Mouse (Mus musculus) stomach, embryonic 14.5 days (tissue): ENCODE measurements around the gene Trio. TPM values are rescaled to one million over a fixed set of nuclear protein-coding genes. Genes with fewer than 3 reads are reported as not detected.

ENCODE experiments used
- ATAC-seq: fragments of 200-750 bp; cut with Nextera tagmentation; 2 replicates; pipeline ENCODE4 v1.8.0; 2017; ENCODE audit warnings: low read depth, moderate TSS enrichment; ENCODE audit not compliant: insufficient number of reproducible peaks, insufficient read depth, low FRiP score
- H3K27ac ChIP-seq: fragments of 300-500 bp; sonication (generic); 2 replicates; pipeline ENCODE4 v1.5.1; 2014; ENCODE audit warnings: mild to moderate bottlenecking, low read length, moderate library complexity, mixed read lengths
- H3K27me3 ChIP-seq: fragments of 300-500 bp; sonication (generic); 2 replicates; pipeline ENCODE4 v1.6.1; 2014; ENCODE audit warnings: low read length, control low read depth, mixed read lengths; ENCODE audit not compliant: control insufficient read depth, insufficient read depth
- H3K36me3 ChIP-seq: fragments of 300-500 bp; sonication (generic); 2 replicates; pipeline ENCODE4 v1.6.1; 2014; ENCODE audit warnings: mild to moderate bottlenecking, control low read depth, low read length, moderate library complexity, mixed read lengths; ENCODE audit not compliant: control insufficient read depth, insufficient read depth
- H3K4me1 ChIP-seq: fragments of 300-500 bp; sonication (generic); 2 replicates; pipeline ENCODE4 v1.6.1; 2014; ENCODE audit warnings: low read length, control low read depth, mixed read lengths; ENCODE audit not compliant: control insufficient read depth, insufficient read depth
- H3K4me2 ChIP-seq: fragments of 300-500 bp; sonication (generic); replicated peaks from 2 replicates; pipeline ENCODE4 v1.6.1; 2014; ENCODE audit warnings: low read depth, low read length, control low read depth
- H3K4me3 ChIP-seq: fragments of 300-500 bp; sonication (generic); 2 replicates; pipeline ENCODE4 v1.5.1; 2014; ENCODE audit warnings: low read depth, low read length, control low read depth
- H3K9ac ChIP-seq: fragments of 300-500 bp; sonication (generic); replicated peaks from 2 replicates; pipeline ENCODE4 v1.6.1; 2014; ENCODE audit warnings: low read depth, mild to moderate bottlenecking, control low read depth, low read length, moderate library complexity, mixed read lengths
- H3K9me3 ChIP-seq: fragments of 300-500 bp; sonication (generic); 2 replicates; pipeline ENCODE4 v1.6.1; 2016; ENCODE audit warnings: low read depth, low read length, control low read depth; ENCODE audit not compliant: control insufficient read depth
- WGBS: fragments of 180-500 bp; shearing (Covaris S2); extraction: QIAGEN DNeasy Blood & Tissue Kit; methylation state at CpG from one replicate; pipeline ENCODE4 v1.1.7; 2014; 5-methylcytosine and 5-hydroxymethylcytosine counted together
- polyA plus RNA-seq: library from polyadenylated mRNA; unstranded; fragments of >200 nt; fragmentation: Nextera tagmentation; extraction: Ambion mirVana; gene quantifications from 2 replicates; pipeline ENCODE4 v1.2.1, GENCODE M21; 2014

Gene Trio
- polyA plus RNA-seq, 1 experiment from 2014 or later: 54.2 TPM

DNA sequence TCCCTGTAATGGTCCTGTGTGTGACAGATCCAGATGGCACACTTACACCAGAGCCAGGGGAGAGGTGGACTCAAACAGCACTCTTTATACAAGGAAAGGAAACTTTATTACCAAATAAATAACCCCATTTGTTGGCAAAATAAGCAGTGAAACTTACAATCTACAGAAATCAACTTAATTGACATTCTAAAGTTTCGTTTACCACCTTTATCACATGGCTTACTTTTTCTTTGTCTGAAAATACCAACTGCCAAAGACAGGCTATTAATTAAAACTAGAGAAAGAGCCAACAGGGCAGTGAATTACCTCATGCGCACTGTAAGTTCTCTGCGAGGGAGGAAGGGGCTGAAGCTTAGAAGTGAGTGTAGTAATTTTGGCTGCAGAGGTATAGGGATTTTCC is 236.3 kb downstream of the Trio start:
- Histone ChIP-seq H3K4me1 (peaks cover 49% of the 10 kb centered on the region), H3K4me3 (no peak overlapping the region), H3K36me3 (no peaks in the 10 kb centered on the region), H3K4me2 (no peak overlapping the region), H3K27ac (peak overlapping the region; percentile 94), H3K9me3 (no peaks in the 10 kb centered on the region), H3K27me3 (no peaks in the 10 kb centered on the region), H3K9ac (no peak overlapping the region)
- no peak for ATAC-seq
- WGBS: 36% methylated on average over 3 of the region's 3 CpGs

DNA sequence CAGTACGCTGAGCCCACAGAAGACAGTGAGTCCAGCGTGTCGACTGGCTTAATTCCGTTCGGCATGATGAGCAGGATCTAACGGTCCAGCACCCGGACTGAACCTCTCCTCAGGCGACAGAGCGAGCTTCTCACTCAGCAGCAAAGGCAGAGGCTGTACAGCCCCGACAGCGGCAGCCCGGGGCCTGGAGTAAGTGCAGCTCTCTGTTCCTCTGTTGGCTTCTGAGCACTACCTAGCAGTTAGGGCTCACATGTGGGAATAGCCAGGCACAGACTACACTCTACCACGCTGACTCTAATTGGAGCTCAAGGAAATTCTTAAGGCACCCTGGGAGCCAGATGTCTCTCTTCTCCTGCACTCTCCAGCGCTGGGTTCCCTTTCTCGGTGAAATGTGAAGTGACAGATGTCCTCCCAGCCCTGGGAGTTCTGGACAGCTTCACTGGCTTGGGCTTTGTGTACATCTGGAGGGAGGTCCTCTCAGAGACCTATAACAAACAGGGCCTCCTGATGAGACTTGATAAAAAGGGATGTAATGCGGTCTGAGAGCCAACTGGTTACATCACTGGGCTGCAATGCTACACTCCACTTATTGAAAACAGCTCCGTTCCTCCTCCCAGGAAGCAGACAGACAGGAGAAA is 237.4 kb downstream of the Trio start:
- no peaks in the 10 kb centered on the region for H3K27me3 ChIP-seq
- peak; percentile 80; the same call in 1 of the 2 replicates for ATAC-seq
- peak overlapping the region; percentile 45 for H3K9ac ChIP-seq
- H3K4me2 ChIP-seq: peak overlapping the region; percentile 51
- WGBS: 21% methylated on average over 17 of the region's 17 CpGs
- H3K9me3 ChIP-seq: no peaks in the 10 kb centered on the region
- H3K4me3 ChIP-seq: peak overlapping the region; percentile 39
- peak overlapping the region; percentile 94 for H3K27ac ChIP-seq
- no peaks in the 10 kb centered on the region for H3K36me3 ChIP-seq
- H3K4me1 ChIP-seq: peaks cover 57% of the 10 kb centered on the region

DNA sequence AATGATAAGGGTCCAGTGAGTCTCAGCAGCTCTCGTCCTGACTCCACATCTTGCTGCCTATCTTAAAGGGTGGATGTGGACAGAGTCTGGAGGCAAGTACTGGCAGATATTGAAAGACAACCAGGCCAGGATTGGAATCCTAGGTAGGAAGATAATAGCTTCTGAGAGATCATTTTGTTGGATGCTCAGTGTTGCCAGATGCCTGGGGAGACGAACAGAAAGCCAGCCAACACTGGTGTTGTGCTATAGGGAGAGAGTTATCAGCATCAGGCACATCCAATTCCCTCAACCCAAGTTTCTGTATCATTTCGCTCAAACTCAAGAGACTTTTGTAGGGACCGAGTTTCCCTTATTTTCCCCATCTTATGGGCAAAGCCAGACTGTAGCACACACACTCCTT is 238.5 kb downstream of the Trio start:
- peaks cover 53% of the 10 kb centered on the region for H3K4me1 ChIP-seq
- ATAC-seq: no peak
- no peaks in the 10 kb centered on the region for H3K36me3 ChIP-seq
- H3K27me3 ChIP-seq: no peaks in the 10 kb centered on the region
- peak overlapping the region; percentile 51 for H3K4me2 ChIP-seq
- H3K4me3 ChIP-seq: peak overlapping the region; percentile 39
- H3K9me3 ChIP-seq: no peaks in the 10 kb centered on the region
- peak overlapping the region; percentile 94 for H3K27ac ChIP-seq
- peak overlapping the region; percentile 45 for H3K9ac ChIP-seq
- WGBS: 55% methylated on average over 4 of the region's 4 CpGs

DNA sequence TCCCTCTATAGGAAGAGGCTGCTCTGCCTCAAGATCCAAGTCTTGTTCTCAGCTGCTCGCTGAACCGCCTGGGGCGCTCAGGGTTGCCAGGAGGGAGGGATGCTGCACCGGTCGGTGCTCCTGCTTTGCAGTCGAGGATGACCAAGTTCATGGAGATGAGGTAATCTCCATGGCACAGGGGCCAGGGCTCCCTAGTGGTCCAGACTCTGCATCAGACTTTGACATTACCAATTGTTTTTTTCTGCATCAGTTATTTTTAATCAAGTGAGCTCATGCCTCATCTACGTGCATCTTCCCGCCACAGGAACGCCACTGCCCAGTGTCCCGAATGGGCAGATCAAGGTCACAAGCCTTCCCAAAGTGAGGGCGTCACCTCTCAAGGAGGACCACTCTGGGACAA is 239.2 kb downstream of the Trio start:
- WGBS: 56% methylated on average over 11 of the region's 11 CpGs
- Histone ChIP-seq H3K27ac (peak overlapping the region; percentile 94; the same call in 1 of the 2 replicates), H3K4me3 (peak overlapping the region; percentile 39), H3K9me3 (no peaks in the 10 kb centered on the region), H3K4me1 (peaks cover 60% of the 10 kb centered on the region), H3K9ac (no peak overlapping the region), H3K27me3 (no peaks in the 10 kb centered on the region), H3K36me3 (no peaks in the 10 kb centered on the region), H3K4me2 (peak overlapping the region; percentile 51)
- no peak for ATAC-seq

DNA sequence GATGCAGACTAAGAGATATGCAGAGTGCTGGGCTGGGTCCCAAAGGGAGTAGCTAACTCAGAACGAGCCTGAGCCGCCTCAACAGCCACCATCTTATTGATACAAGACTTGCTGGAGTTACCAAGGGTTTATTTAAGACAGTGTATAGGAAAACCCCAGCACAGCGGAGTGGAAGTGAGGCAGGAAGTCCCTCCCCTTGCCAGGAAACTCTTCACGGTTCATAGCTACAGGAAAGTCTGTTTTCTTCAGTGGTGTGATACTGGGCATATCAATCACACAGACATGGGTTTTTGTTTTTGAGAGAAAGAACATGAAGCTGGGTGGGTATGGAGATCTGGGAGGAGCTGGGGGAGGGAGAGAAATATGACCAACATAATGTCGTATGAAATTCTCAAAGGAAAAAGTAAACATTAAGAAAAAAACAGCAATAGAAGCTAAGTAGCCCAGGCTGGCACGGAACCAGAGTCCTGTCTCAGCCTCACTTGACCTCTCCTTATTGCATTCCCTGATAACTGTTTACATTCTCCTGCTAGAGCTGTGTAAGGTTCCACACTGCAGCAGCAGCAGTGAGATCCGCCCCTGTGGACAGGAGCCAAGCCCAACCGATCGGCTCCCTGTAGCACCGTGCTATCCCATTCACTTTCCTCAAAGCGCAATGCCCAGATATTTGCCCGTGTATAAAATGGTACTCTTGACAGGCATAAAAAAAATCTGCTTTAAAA is 240.2 kb downstream of the Trio start:
- WGBS: 31% methylated on average over 12 of the region's 12 CpGs
- Histone ChIP-seq H3K27ac (peak overlapping the region; percentile 94), H3K4me2 (peak overlapping the region; percentile 17), H3K27me3 (no peaks in the 10 kb centered on the region), H3K9me3 (no peaks in the 10 kb centered on the region), H3K4me3 (0 out of 2 replicates have a peak overlapping the region, but pooled peaks have one; percentile 0), H3K36me3 (no peaks in the 10 kb centered on the region), H3K4me1 (peaks cover 69% of the 10 kb centered on the region), H3K9ac (no peak overlapping the region)
- ATAC-seq: peak; percentile 51

DNA sequence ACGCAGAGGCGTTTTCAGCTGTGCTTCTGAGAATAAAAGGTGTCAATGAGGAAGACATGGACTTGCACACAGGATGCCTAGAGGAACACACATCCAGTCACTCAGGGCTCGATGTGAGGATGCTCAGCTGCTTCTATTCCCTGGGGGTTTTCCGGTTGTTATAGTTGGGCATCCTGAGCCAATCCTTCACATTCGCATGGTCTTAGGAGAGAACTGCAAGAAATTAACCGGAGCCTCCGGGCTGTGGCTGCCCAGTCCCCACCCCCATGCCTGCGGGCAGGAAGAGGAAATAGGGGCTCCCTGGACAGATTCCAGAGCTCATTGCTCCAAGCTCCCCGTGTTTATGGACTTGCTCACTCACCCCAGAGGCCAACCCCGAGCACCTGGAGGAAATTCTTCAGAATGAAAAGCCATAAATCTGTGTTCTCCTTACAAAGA is 241.5 kb downstream of the Trio start:
- no peak overlapping the region for H3K9ac ChIP-seq
- H3K27ac ChIP-seq: peak overlapping the region; percentile 94
- no peaks in the 10 kb centered on the region for H3K36me3 ChIP-seq
- ATAC-seq: no peak
- H3K9me3 ChIP-seq: no peaks in the 10 kb centered on the region
- peaks cover 66% of the 10 kb centered on the region for H3K4me1 ChIP-seq
- no peaks in the 10 kb centered on the region for H3K27me3 ChIP-seq
- WGBS: 26% methylated on average over 10 of the region's 10 CpGs
- peak overlapping the region; percentile 17 for H3K4me2 ChIP-seq
- H3K4me3 ChIP-seq: no peak overlapping the region

DNA sequence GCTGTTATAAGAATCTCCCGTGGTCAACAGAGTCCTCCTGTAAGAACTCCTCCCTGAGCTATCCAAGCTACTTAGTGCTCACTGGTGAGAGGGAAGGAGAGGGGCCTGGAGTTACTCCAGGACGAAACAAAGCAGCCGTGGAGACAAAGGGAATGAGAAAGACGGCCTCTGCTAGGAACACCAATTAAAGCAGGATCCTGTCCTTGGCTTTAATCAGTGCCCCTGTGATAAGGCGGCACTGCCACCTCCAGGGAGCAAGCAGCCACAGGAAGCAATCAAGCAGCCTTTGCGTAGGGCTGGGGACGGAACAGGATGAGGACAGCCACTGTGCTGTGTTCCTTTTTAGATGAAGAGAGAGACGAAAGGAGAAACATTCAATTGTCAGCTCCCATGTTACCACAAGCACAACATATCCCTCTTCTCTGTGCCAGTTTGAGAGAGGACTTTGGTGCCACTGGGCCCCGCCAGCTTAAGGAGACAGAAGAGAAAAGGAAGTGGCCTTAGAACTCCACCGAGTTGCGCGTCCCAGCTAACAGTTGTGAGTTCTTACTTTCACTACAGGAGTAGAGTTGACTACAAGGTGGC is 242.0 kb downstream of the Trio start:
- 39% methylated on average over 12 of the region's 12 CpGs for WGBS
- H3K9ac ChIP-seq: no peak overlapping the region
- no peaks in the 10 kb centered on the region for H3K27me3 ChIP-seq
- H3K4me2 ChIP-seq: peak overlapping the region; percentile 17
- no peaks in the 10 kb centered on the region for H3K36me3 ChIP-seq
- H3K4me3 ChIP-seq: no peak overlapping the region
- no peak for ATAC-seq
- H3K27ac ChIP-seq: peak overlapping the region; percentile 94
- no peaks in the 10 kb centered on the region for H3K9me3 ChIP-seq
- H3K4me1 ChIP-seq: peaks cover 65% of the 10 kb centered on the region

DNA sequence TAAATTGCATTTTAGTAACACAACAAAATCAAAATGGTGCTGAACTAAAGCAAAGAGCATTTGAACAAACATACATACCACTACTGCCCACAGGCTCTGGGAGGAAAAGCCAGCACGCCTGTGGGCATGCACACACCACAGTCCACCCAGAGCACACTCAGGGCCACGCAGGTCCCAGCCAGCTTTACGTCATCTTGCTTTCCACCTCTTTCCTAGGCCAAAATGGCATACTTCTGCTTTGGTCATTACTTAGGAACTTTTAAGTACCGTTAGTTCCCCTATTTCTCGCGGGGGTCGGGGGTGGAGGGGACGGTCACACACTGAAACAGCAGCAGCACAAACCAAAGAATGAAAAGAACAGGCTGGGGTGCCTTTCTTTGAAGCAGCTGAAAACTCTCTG is 242.6 kb downstream of the Trio start:
- H3K27me3 ChIP-seq: no peaks in the 10 kb centered on the region
- H3K4me3 ChIP-seq: no peak overlapping the region
- H3K4me1 ChIP-seq: peaks cover 67% of the 10 kb centered on the region
- H3K36me3 ChIP-seq: no peaks in the 10 kb centered on the region
- H3K4me2 ChIP-seq: no peak overlapping the region
- ATAC-seq: no peak
- WGBS: 59% methylated on average over 8 of the region's 8 CpGs
- no peaks in the 10 kb centered on the region for H3K9me3 ChIP-seq
- H3K9ac ChIP-seq: no peak overlapping the region
- peak overlapping the region; percentile 94 for H3K27ac ChIP-seq
